Mouse (Mus musculus) neural tube, embryonic 15.5 days (tissue): ENCODE results near the gene Cntd1. TPM values are rescaled to one million over a fixed set of nuclear protein-coding genes. Genes with fewer than 3 reads are reported as not detected.

Experiments
- ATAC-seq: fragments of 200-750 bp; cut with Nextera tagmentation; 2 replicates; pipeline ENCODE4 v1.8.0; 2017; ENCODE audit warnings: mild to moderate bottlenecking, moderate TSS enrichment, moderate library complexity; ENCODE audit not compliant: low FRiP score
- H3K27ac ChIP-seq: fragments of 300-500 bp; sonication (generic); replicated peaks from 2 replicates; pipeline ENCODE4 v1.5.1; 2015; ENCODE audit warnings: mild to moderate bottlenecking, inconsistent platforms
- H3K27me3 ChIP-seq: fragments of 300-500 bp; sonication (generic); replicated peaks from 2 replicates; pipeline ENCODE4 v1.6.1; 2015; ENCODE audit warnings: inconsistent platforms
- H3K36me3 ChIP-seq: fragments of 300-500 bp; sonication (generic); 2 replicates; pipeline ENCODE4 v1.6.1; 2015; ENCODE audit warnings: inconsistent platforms
- H3K4me1 ChIP-seq: fragments of 300-500 bp; sonication (generic); 2 replicates; pipeline ENCODE4 v1.6.1; 2015; ENCODE audit warnings: inconsistent platforms
- H3K4me2 ChIP-seq: fragments of 300-500 bp; sonication (generic); 2 replicates; pipeline ENCODE4 v1.6.1; 2015; ENCODE audit warnings: inconsistent platforms, mild to moderate bottlenecking, moderate library complexity
- H3K4me3 ChIP-seq: fragments of 300-500 bp; sonication (generic); replicated peaks from 2 replicates; pipeline ENCODE4 v1.5.1; 2015; ENCODE audit warnings: mild to moderate bottlenecking, inconsistent platforms
- H3K9ac ChIP-seq: fragments of 300-500 bp; sonication (generic); replicated peaks from 2 replicates; pipeline ENCODE4 v1.6.1; 2015; ENCODE audit warnings: mild to moderate bottlenecking, inconsistent platforms
- H3K9me3 ChIP-seq: fragments of 300-500 bp; sonication (generic); replicated peaks from 2 replicates; pipeline ENCODE4 v1.6.1; 2016; ENCODE audit warnings: inconsistent platforms
- WGBS: fragments of 180-500 bp; shearing (Covaris S2); methylation state at CpG from one replicate; pipeline ENCODE4 v1.1.7; 2015; ENCODE audit warnings: mixed read lengths; 5-methylcytosine and 5-hydroxymethylcytosine counted together
- polyA plus RNA-seq: library from polyadenylated mRNA; unstranded; fragments of >200 nt; fragmentation: Nextera tagmentation; extraction: Ambion mirVana; gene quantifications from 2 replicates; pipeline ENCODE4 v1.2.1, GENCODE M21; 2015

Cntd1 gene
- polyA plus RNA-seq, 1 experiment from 2014 or later, result 0.77 TPM

DNA sequence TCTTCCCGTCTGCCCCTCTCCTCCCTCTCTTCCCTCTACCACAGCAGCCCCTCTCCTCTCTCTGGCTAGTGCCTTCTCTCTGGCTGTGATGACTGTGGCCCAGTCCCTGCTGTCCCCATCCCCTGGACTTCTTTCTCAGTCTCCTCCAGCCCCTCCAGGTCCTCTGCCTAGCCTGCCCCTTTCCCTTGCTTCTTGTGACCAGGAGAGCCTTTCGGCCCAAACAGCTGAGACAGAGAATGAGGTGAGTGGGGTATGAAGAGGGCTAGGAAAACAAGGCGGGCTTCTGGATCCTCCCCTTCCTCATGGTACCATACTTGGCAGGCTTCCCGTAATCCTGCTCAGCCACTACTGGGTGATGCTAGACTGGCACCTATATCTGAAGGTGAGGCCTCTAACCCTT lies 3.5 kb upstream of the Cntd1 start:
- no peak overlapping the region for H3K4me3 ChIP-seq
- H3K27ac ChIP-seq, result no peak overlapping the region
- H3K9me3 ChIP-seq, result no peaks in the 10 kb centered on the region
- H3K27me3 ChIP-seq, result no peaks in the 10 kb centered on the region
- H3K9ac ChIP-seq, result no peak overlapping the region
- H3K4me2 ChIP-seq, result no peak overlapping the region
- H3K4me1 ChIP-seq, result peaks cover 29% of the 10 kb centered on the region
- ATAC-seq, result no peak
- no peaks in the 10 kb centered on the region; the same call in 1 of the 2 replicates for H3K36me3 ChIP-seq
- 78% methylated on average over 4 of the region's 4 CpGs for WGBS

DNA sequence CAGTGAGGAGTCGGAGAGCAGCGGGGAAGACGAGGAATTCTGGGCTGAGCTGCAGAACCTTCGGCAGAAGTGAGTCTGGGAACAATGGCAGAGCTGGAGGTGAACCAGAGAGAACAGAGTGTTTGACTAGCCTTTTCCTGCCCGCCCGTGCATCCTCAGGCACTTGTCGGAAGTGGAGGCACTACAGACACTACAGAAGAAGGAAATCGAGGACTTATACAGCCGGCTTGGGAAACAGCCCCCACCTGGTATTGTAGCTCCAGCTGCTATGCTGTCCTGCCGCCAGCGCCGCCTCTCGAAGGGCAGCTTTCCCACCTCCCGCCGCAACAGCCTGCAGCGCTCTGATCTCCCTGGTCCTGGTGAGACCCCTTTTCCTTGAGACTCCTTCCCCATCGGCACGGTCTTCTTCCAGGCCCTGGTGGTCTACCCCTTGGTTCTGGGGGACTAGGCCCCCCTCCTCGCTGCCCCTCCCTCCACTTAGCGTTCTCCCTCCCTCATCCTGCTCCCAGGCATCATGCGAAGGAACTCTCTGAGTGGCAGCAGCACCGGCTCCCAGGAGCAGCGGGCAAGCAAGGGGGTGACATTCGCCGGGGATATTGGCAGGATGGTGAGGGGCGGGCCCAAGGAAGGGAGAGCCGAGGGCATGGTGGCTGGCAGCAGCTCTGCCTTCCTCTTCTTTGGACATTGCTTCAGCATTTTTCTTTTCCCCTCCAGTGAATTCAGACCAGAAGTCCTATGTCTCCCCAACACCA lies 2.3 kb upstream of the Cntd1 start:
- Histone ChIP-seq H3K27ac (no peak overlapping the region), H3K4me3 (no peak overlapping the region), H3K4me2 (peak overlapping the region; percentile 88), H3K27me3 (no peaks in the 10 kb centered on the region), H3K4me1 (peaks cover 29% of the 10 kb centered on the region), H3K9me3 (no peaks in the 10 kb centered on the region), H3K36me3 (no peaks in the 10 kb centered on the region; the same call in 1 of the 2 replicates), H3K9ac (no peak overlapping the region)
- no peak for ATAC-seq
- 35% methylated on average over 27 of the region's 27 CpGs for WGBS

- Histone ChIP-seq H3K27me3 (no peaks in the 10 kb centered on the region; the same call in 1 of the 2 replicates), H3K9me3 (no peaks in the 10 kb centered on the region), H3K4me1 (peaks cover 29% of the 10 kb centered on the region), H3K27ac (no peak overlapping the region), H3K4me2 (peak overlapping the region; percentile 88), H3K36me3 (no peaks in the 10 kb centered on the region; the same call in 1 of the 2 replicates), H3K9ac (peak overlapping the region; percentile 78), H3K4me3 (peak overlapping the region; percentile 66)
- WGBS, result 57% methylated on average over 12 of the region's 12 CpGs
- no peak for ATAC-seq
Measured at GRCm38 (mm10) chr11:101277381-101278222, 1.2 kb upstream of the Cntd1 start.

DNA sequence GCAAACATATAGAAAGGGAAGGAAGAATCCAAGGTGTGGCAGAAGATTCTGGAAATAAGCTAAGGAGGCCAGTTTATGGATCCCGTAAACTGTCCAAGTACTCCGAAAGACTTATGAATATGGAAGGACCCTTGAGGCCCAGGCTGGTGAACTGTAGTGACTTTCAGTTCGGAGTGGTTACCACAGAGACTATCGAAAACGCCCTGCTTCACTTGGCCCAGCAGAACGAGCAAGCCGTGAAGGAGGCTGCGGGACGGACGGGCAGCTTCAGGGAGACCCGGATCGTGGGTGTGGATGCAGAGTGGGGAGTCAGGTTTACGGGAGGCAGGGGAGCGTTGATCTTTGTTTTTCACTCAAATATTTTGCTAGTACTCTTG lies 369 bp downstream of the Cntd1 start:
- H3K4me2 ChIP-seq, result peak overlapping the region; percentile 88
- H3K36me3 ChIP-seq, result no peaks in the 10 kb centered on the region; the same call in 1 of the 2 replicates
- peak overlapping the region; percentile 66 for H3K4me3 ChIP-seq
- H3K4me1 ChIP-seq, result peaks cover 29% of the 10 kb centered on the region
- WGBS, result 58% methylated on average over 14 of the region's 14 CpGs
- H3K9ac ChIP-seq, result no peak overlapping the region
- H3K9me3 ChIP-seq, result no peaks in the 10 kb centered on the region
- no peaks in the 10 kb centered on the region; the same call in 1 of the 2 replicates for H3K27me3 ChIP-seq
- ATAC-seq, result peak; percentile 12; the same call in 1 of the 2 replicates
- no peak overlapping the region for H3K27ac ChIP-seq

- peaks cover 29% of the 10 kb centered on the region for H3K4me1 ChIP-seq
- H3K9me3 ChIP-seq, result no peaks in the 10 kb centered on the region
- no peak overlapping the region for H3K27ac ChIP-seq
- H3K4me3 ChIP-seq, result no peak overlapping the region
- no peak for ATAC-seq
- no peak overlapping the region for H3K4me2 ChIP-seq
- H3K36me3 ChIP-seq, result peaks cover 6% of the 10 kb centered on the region
- H3K27me3 ChIP-seq, result no peaks in the 10 kb centered on the region; the same call in 1 of the 2 replicates
- H3K9ac ChIP-seq, result no peak overlapping the region
- WGBS, result 45% methylated on average over 7 of the region's 7 CpGs
Measured at GRCm38 (mm10) chr11:101280837-101281236, 2.0 kb downstream of the Cntd1 start.

DNA sequence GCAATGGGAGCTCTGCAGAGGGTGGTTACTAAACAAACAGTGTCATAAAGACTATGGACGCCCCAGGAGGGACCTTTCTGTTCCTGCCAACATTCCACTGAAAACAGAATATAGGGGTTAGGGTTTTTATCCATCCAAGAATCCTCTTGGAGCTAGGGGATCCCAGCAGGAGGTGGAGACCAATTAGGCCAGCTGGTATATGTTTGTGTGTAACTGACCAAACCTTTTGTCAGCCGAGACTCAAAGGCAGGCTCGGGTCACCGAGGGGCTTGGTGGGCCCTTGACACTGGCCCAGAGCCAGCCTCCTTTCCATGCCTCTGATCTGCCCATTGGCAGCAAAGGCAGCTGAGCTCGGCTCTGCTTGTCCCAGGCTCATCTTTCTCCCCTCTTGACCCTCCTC lies 4.1 kb downstream of the Cntd1 start:
- WGBS, result 19% methylated on average over 5 of the region's 5 CpGs
- no peaks in the 10 kb centered on the region; the same call in 1 of the 2 replicates for H3K27me3 ChIP-seq
- no peak overlapping the region for H3K4me2 ChIP-seq
- H3K9ac ChIP-seq, result no peak overlapping the region
- no peaks in the 10 kb centered on the region for H3K9me3 ChIP-seq
- peaks cover 11% of the 10 kb centered on the region for H3K4me1 ChIP-seq
- no peak overlapping the region for H3K4me3 ChIP-seq
- no peak overlapping the region for H3K27ac ChIP-seq
- peaks cover 13% of the 10 kb centered on the region for H3K36me3 ChIP-seq
- ATAC-seq, result no peak

DNA sequence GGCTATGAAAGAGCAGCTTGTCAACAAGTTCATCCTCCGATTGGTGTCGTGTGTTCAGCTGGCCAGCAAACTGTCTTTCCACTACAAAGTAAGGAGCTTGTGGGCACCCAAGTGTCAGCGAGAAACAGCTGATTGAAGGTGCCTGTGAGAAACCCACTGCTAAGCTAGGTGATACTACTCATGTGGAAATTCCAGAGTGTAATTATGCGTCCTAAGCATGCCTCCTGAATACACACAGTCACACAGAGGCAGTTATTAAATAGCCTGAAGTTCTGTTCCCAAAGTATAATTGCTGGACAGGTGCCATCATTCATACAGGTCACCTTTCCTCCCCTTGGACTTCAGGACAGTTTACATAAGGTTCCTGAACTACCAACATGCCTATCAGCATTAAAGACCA lies 5.0 kb downstream of the Cntd1 start:
- no peak overlapping the region for H3K4me3 ChIP-seq
- no peaks in the 10 kb centered on the region; the same call in 1 of the 2 replicates for H3K27me3 ChIP-seq
- no peak for ATAC-seq
- H3K4me2 ChIP-seq, result no peak overlapping the region
- H3K9ac ChIP-seq, result no peak overlapping the region
- peaks cover 7% of the 10 kb centered on the region for H3K4me1 ChIP-seq
- peaks cover 18% of the 10 kb centered on the region for H3K36me3 ChIP-seq
- H3K9me3 ChIP-seq, result no peaks in the 10 kb centered on the region
- H3K27ac ChIP-seq, result no peak overlapping the region
- 74% methylated on average over 4 of the region's 4 CpGs for WGBS

DNA sequence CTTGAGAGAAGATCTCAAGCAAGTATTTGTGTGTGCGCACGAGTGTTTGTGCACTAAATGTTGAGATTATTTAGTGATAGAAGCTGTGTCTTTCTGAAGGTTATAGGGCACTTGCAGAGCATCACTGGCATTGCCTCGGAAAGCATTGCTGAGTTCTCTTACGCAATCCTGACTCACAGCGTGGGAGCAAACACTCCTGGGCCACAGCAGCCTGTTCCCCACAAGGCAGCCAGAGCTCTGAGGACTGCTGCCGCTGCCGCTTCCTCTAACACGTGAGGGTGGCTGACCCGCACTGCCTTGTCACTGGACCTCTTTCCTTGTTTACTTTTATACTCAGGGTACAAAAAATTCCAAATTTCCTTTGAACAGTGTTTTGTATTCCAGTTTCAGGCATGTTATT lies 8.5 kb downstream of the Cntd1 start:
- Histone ChIP-seq H3K27me3 (no peaks in the 10 kb centered on the region), H3K4me1 (no peaks in the 10 kb centered on the region), H3K4me2 (no peak overlapping the region), H3K9ac (no peak overlapping the region), H3K9me3 (no peaks in the 10 kb centered on the region), H3K27ac (no peak overlapping the region), H3K36me3 (peaks cover 51% of the 10 kb centered on the region), H3K4me3 (no peak overlapping the region)
- ATAC-seq, result no peak
- WGBS, result 88% methylated on average over 9 of the region's 9 CpGs

DNA sequence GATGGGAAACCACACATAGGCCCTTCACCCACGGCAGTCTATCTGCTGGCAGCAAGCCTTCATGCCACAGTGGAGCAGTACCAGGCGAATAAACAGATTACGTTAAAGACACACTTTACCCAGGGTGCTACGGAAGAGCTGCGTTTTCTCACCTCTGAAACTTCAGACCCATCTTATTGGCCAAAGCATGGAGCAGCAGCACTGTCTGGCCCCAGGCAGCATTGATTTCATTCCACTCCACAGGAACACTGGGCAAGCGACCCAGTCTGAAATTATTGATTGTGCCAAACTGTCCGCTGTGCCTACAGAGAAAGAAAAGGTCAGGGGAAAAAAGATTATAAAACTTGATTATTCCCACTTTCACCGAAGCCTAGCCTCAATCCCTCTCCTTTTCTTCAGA lies 12.4 kb downstream of the Cntd1 start:
- no peak overlapping the region for H3K9ac ChIP-seq
- H3K4me1 ChIP-seq, result no peaks in the 10 kb centered on the region
- ATAC-seq, result no peak
- WGBS, result 99% methylated on average over 8 of the region's 8 CpGs
- H3K36me3 ChIP-seq, result peaks cover 80% of the 10 kb centered on the region
- no peak overlapping the region for H3K27ac ChIP-seq
- H3K9me3 ChIP-seq, result no peaks in the 10 kb centered on the region
- H3K27me3 ChIP-seq, result no peaks in the 10 kb centered on the region
- H3K4me2 ChIP-seq, result no peak overlapping the region
- H3K4me3 ChIP-seq, result no peak overlapping the region

DNA sequence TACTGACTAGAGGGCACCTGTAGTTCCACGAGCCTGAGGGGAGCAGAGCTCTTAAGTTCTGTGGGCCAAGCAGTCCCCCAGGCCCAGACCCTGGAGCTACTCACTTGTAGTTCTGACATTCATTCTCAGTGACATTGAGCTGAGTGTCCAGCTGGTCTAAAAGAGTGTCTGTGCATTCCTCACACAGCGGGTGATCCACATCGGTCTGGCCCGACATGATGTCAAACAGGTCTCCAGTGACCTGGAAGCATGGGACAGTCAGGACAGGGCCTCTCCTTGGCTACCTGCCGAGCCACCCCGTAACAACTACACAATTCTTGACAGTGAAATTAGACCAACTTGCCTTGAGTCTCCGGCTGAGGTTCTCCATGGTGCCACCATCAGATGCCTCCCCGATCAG lies 16.4 kb downstream of the Cntd1 start:
- no peak overlapping the region for H3K27ac ChIP-seq
- WGBS, result 96% methylated on average over 8 of the region's 8 CpGs
- no peaks in the 10 kb centered on the region for H3K9me3 ChIP-seq
- H3K27me3 ChIP-seq, result no peaks in the 10 kb centered on the region
- ATAC-seq, result no peak
- H3K4me3 ChIP-seq, result no peak overlapping the region
- no peak overlapping the region for H3K4me2 ChIP-seq
- no peak overlapping the region for H3K9ac ChIP-seq
- H3K4me1 ChIP-seq, result peaks cover 7% of the 10 kb centered on the region
- H3K36me3 ChIP-seq, result peaks cover 82% of the 10 kb centered on the region

DNA sequence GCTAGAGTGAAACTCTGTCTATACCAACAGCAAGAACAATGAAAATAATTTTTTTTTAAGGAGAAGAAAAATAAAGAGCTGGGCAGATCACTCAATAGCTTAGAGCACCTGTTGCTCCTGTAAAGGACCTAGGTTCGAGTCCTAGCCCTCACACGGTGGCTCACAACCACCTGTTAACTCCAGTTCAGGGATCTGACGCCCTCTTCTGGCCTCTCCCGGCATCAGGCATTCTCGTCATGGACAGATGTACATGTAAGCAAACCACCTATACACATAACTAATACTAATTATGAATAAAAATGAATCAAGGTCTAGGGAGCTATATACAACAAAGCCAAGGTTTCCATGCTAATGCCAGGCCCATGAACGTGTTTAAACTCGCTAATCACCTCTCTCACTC lies 22.1 kb downstream of the Cntd1 start:
- Histone ChIP-seq H3K4me2 (peak overlapping the region; percentile 97), H3K4me3 (peak overlapping the region; percentile 92), H3K27ac (no peak overlapping the region), H3K36me3 (peaks cover 27% of the 10 kb centered on the region), H3K9ac (peak overlapping the region; percentile 89), H3K9me3 (no peaks in the 10 kb centered on the region), H3K4me1 (peaks cover 26% of the 10 kb centered on the region), H3K27me3 (no peaks in the 10 kb centered on the region)
- WGBS, result 69% methylated on average over 7 of the region's 7 CpGs
- ATAC-seq, result no peak
